Mouse (Mus musculus): Measurements from ENCODE around the gene Gm10340. TPM values are rescaled to one million over a fixed set of nuclear protein-coding genes. Genes with fewer than 3 reads are reported as not detected.
"Not testable (repeated sequence)": the region's sequence is repeated elsewhere in the genome, so short reads cannot be mapped to it uniquely, and the experiment has no call there.

The Gm10340 gene
- not detected in 2 replicates for total RNA-seq (2015; ENCODE audit: low replicate concordance)
- not detected in 2 replicates for total RNA-seq (2017; ENCODE audit: low replicate concordance)

- not testable (repeated sequence) for ATAC-seq (replicated peaks; ENCODE audit: low FRiP score, poor library complexity, severe bottlenecking)
These were observed at the start of gene Gm10340 for GRCm38 (mm10) chr14:3133697-3134096. Gene Gm10340, plus strand, starts transcription at chr14:3133997.

- ATAC-seq (replicated peaks; ENCODE audit: low FRiP score, poor library complexity, severe bottlenecking) = not testable (repeated sequence)
These were observed 17.7 kb upstream of the Gm10340 start for GRCm38 (mm10) chr14:3116051-3116450.

- not testable (repeated sequence) for ATAC-seq (replicated peaks; ENCODE audit: low FRiP score, poor library complexity, severe bottlenecking)
These were observed 54.2 kb downstream of the Gm10340 start, which contains the start of gene Gm5795 for GRCm38 (mm10) chr14:3187955-3188354. Gene Gm5795, plus strand, starts transcription at chr14:3188255.

Other genes with a start within 250 kb of the Gm10340 start
- not detected in 2 replicates for gene Gm2888, start 104.0 kb upstream of the Gm10340 start, total RNA-seq (2015; ENCODE audit: low replicate concordance)
- not detected in 2 replicates for gene Gm2888, start 104.0 kb upstream of the Gm10340 start, total RNA-seq (2017; ENCODE audit: low replicate concordance)
- not detected in 2 replicates for gene Gm2897, start 84.7 kb upstream of the Gm10340 start, total RNA-seq (2015; ENCODE audit: low replicate concordance)
- not detected in 2 replicates for gene Gm2897, start 84.7 kb upstream of the Gm10340 start, total RNA-seq (2017; ENCODE audit: low replicate concordance)
- gene Gm5795, start 54.3 kb downstream of the Gm10340 start, total RNA-seq (2015; ENCODE audit: low replicate concordance) = not detected in 2 replicates
- not detected in 2 replicates for gene Gm5795, start 54.3 kb downstream of the Gm10340 start, total RNA-seq (2017; ENCODE audit: low replicate concordance)
- not detected in 2 replicates for gene D830030K20Rik, start 74.5 kb downstream of the Gm10340 start, total RNA-seq (2015; ENCODE audit: low replicate concordance)
- gene D830030K20Rik, start 74.5 kb downstream of the Gm10340 start, total RNA-seq (2017; ENCODE audit: low replicate concordance) = not detected in 2 replicates
- not detected in 2 replicates for gene Gm2956, start 198.6 kb downstream of the Gm10340 start, total RNA-seq (2015; ENCODE audit: low replicate concordance)
- not detected in 2 replicates for gene Gm2956, start 198.6 kb downstream of the Gm10340 start, total RNA-seq (2017; ENCODE audit: low replicate concordance)

Measured in erythroblast, adult 5-6 weeks (primary cell).